Mouse (Mus musculus): ENCODE measurements at regions not wholly inside any gene's neighbourhood (a gene's known extent, or its start where the extent isn't known, plus 50 kb on each side); places are given as distances from the start of the nearest gene placed in this dataset.

DNA sequence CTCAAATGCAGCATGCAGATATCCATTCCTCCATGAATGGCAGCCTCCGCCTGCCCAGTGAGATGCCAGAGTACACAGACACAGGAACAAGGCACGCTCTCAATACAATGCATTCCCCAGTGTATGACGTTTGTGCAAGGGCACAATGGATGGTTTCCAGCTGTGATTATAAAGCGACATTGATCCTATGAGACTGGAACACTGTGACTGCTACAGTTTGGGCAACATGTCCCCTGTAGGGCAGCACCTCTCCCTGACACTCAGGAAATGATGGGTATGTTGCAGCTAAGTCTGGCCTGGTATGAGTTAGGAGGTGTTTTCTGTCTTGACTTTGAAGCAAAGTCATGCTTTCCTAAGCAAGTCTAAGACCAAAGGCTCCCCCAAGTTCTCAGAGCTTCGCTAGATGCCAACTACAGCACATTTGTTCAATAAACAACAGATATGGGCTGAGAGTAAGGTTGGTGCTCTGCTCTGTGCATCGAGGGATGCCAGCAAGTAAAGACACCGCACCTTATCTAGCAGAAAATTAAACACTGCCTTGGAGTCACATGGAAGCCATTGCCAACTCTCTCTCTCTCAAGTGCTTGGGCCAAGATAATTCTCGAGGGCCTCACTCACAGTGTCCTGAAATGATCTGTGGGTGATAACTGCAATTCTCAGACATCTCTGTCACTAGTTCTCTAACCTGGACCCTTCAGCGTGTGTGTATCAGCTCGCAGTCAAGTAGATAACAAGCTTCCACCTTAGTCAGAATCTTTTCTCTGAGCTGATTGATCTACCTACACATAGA, 124.1 kb upstream of the Thbs1 start:
- DNase-seq = no peak

DNA sequence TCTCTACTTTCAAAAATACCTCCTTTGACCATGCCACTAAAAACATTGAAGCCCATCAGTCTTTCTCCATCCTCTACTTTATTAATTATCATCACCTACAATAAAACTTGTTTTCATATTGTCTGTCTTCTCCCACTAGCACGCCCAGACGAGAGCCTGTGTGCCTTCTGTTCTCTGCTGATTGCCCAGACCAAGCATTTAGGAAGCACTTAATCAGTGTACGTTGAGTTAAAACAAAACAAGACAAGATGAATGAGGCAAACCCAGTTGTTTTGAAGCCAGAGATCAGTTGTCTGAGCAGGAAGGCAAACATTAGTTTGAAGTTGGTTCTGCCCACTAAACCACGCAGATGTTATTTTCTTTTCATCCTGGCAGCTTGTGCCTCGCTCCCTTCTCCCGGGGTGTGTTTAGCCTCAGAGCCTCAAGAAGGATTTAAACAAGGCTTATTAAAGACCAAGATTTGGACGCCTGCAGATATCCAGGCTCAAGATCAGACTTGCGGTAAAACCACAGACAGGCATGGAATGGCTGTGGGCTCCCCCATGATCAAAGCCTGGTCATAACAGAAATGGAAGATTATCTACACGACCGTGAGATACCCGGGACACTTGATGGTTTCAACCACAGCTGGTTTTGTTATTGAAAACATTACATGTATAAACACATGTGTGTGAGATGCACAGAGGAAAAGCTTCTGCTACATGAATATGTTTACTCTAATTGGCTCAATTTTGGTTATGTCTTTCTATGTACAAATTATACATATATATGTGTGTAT, 123.1 kb upstream of the Thbs1 start:
- no peak for DNase-seq

DNA sequence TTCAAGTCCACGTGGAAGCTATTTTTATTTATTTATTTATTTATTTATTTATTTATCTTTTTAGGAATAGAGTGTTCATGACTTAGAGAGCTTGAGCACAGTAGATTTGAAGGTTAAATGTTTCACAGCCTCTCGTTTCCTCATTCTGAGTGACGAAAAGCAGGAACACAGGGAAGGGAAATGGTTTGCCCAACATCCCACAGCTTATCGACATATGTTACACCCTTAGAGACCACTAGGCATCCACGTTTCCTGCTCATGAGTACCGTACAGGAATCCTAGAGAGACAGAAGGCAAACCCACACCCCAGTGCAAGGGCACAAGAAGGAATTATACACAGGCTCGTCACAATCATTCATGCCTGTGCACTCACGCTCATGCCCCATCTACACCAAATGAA, 122.5 kb upstream of the Thbs1 start:
- no peak for DNase-seq

DNA sequence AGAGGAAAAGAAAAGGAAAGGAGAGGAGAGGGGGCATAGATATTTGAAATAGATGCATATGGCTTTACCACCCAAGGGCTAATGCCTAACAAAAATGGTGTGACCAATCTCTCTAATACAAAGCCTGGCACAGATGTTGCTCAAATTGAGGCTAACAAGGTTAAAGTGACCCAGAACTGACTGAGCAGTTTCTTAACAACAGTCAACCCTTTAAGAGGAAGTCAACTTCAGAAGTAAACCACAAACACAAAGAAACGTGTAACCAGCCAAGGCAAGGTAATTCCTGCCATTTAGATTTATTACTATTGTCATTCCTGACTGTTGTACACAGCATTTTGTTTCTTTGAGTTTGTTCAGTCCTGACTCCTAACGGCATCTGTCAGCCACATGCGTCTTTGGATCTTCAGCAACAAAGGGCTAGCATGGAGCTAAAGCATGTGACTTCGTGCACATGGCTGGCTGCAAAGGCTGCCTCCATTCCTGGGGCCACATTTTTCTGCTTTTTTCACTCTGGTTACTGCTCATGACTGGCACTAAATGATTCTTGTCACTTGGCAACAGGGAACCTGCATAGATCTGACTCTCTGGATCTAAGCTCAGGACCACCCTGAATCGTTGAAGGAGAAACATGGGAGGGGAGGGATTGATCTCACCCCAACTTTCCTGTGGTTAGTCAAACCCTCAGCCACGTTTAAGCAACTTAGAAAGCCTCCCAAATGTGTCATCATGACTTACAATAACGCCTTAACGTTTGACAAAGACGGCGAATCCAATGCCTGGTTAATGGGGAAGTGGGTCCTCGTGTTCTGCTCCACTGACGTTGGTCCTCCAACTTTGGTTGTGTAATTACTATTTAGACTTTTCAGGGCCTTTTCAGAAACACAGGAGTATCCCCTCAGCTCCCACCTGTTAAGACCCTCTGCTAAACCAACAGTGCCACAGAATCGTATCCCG, 115.3 kb upstream of the Thbs1 start:
- no peak for DNase-seq

DNA sequence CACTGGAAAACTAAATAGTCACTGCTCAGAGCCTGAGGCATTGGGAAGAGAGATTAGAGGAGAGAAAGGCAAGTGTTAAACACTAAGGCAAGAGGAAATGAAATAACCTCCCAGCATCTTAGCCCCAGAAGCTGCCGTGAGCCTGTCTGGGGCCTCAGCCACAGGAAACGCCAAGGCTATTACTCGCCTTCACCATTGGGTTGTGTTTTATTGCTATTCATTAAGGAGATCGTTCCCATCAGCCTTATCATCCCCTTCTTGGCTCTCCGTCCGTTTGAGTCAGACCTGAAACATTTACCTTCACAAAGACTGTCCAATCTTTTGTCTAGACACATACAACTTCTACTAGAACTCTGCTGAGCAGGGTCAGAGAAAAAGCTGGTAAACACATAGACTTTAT, 112.0 kb upstream of the Thbs1 start:
- DNase-seq = no peak

DNA sequence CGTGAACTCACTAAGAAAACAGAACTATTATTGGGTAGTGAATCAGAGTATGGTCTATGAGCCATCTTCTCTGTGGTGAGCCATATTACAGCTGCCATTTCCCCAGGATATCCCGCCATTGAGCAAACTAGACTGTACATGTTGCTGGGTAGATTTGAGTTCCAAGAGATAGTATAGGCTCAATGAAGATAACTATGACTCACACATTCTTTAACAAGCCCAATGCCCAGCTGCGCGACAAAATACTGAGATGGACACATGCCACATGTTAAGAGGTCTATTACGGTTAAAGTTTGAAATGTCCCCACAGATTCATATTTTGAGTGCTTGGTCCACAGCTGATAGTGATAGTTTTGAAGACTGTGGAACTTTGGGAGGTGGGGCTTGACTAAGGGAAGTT, 107.5 kb upstream of the Thbs1 start:
- DNase-seq = no peak

DNA sequence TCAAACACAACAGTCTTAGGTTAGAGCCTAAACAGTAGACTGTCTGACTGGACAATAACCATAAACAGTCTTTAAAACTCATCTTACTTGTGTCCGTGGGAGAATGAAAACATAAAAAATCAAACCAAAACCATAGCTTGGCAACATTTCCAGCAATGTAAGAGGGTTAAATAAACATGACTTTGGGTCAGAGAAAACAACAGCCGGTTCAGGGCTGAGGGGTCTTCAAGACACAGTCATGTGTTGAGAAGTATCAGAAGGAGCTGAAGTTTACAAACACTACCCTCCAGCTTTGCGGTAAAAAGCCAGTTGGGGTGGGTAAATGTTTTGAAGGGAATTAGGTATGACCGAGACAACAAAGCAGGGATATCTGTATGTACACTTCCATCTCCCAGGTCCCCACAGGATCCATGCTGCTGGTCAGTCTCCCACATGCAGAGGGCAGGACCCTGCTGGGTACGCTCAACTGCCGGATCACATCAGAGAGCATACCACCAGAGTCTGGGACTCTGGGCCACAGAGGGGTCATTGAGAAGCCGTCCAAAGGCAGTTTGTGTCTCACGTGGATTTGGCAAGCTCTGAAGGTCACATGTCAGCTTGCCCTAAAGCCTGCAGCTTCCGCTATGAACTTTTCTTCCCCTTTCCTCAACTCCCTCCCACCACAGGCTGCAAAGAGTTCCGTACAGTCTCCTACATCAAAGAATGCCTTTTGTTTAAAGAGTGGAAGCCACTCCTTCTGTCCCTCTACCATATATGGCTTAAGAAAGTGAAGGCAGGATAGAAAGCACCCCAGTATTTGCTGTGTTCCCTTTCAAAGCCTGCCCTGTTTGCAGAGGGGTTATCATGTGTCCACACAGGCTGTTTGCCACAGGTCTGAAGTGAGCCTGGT, 103.9 kb upstream of the Thbs1 start:
- no peak for DNase-seq

DNA sequence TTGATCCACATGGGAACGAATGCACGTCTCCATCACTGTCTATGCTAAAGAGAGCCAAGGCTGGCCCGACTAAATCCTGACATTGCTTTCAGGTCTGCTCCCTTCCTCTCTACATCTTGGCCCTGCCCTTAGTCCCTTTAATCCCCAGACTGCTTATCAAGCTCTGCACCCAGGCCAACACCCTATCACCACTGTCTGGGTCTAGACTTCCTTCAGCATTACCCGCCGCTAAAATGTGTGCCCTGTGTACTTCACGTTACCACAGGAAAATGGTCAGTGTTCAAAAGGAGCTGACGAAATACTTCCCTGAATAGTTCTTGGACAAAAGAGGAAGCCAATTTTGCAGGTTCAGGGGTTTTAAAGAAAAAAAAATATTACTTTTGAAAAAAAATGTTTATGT, 100.0 kb upstream of the Thbs1 start:
- DNase-seq = no peak

DNA sequence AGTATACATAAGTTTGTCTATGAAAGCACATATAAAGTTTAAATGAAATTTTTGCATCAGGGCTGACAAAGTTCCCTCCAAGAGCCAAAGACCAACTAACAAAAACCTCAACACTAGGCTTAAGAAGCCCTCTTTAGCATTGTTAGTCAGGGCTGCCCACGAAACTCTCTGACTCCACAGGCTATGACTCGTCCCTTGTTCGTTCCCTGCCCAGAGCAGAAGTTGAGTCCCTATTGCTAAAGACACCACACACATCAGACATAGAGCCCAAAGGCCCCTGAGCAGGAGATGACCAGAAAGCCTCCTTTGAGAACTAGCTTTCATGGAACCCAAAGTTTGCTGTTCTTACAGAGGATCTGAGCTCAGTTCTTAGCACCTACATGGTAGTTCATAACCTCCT, 99.5 kb upstream of the Thbs1 start:
- no peak for DNase-seq

DNA sequence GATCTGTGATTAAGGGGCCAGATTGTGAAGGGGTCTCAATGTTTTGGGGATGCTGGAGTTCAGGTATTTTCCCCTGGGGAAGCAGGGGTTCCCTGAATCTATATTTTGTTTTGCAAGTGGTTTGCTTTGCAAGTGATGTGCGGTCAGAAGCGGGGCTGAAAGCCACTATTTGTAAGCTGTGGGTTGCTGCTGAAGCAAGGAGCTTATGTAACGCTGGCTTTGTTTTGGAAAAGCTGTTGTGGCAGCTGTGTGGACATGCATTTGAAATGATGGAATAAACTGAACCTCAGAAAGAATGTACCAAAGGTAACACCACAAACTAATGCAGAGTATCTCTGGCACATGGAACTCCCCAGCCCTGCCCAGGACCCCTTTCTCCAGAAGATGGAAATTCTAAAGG, 98.5 kb upstream of the Thbs1 start:
- DNase-seq = no peak

DNA sequence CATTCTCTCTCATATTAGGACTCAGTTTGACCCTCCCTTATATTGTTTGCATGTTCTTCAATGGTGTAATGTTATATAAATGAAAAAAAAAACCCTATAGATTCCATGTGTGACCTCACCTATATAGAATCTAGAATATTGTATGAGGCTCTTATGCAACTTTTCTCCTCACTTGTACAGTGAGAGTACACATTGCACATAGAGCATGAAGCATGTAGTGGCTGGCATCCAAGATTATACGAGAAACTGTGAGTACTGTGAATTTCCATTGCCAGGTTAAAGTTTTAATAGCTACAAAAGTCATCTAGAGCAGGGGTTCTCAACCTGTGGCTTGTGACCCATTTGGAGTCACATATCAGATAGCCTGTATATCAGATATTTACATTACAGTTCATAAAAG, 96.5 kb upstream of the Thbs1 start:
- DNase-seq = no peak

DNA sequence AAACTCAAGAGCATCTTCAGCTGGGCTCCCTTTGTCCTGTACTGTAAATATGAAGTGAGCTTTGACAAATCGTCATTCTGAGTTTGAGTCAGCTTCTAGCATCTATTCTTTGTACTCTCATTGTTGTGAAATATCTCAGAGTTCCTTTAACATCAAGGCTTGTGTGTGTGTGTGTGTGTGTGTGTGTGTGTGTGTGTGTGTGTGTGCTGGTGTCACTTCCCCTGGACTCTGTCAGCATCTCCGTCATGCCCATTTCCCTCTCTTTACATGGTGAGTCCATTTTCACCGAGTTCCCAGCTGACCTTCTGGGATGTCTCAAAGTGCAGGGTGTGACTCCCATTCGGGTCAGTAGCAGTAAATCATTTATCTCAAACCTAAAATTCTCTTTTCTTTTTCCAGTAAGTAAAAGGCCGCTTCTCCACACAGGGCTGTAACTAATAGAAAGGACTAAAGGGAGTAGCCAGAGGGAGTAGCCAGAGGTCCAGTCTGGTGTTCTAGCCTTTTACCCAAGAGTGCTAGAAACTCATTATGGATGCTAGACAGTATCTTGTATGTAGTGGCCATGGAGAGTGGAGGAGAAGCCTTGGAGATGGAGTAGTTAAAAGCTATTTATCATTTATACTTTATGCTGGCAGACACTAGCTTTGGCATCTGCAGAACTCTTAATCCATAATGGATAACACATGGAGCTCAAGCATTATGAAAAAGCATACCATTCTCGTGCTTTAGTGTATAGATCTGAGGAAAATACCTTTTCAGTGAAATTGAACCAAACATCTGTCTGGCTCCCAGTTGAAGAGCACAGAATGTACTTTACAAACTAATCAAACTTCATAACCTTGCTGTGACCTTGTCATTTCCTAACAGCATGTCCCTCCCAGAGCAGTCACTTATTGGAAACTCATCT, 85.6 kb upstream of the Thbs1 start:
- no peak for DNase-seq

DNA sequence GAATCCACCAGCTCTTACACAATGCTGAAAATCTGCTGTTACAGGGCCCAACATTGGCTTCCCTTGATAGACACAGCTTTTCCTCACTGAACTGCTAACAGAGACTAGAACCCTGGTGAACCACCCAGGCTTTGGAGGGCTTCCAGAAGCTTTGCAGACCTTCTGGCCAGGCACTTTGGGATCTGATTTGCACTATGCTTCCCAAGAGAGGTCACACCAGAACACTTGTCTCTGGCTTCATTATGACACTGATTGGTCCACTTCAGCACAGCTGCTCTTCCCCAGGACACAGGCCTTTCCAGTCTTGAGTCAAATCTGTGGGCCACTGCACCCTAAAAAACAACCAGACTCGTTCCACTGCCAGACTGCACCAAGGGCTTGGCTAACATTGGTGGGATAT, 82.8 kb upstream of the Thbs1 start:
- no peak for DNase-seq

DNA sequence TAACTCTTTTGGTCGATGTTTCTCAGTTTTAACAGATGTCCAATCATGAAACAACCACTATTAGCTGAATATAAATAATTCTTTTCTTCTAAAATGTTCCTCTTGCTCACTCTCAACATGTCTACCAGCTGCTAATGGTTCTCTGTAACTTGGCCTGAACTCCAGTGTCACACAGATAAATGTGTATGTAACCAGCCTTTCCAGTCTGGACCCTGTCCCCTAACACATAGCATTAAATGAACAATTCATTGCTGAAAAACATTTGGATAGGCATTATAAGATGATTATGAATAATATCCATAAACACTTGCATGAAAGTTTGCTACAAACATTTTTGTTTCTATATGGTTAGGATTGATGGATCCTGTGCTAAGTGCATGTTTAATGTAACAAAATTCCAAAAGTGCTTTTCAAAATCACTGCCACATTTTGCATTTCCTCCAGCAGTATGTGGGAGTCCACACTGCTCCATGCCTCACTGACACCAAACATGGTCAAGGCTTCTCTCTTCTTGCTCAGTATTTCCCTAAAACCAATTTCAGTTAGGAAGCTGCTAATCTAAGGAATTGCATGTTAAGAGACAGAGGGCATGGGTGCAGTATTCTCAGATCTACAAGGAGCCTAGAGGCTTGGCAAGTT, 82.1 kb upstream of the Thbs1 start:
- DNase-seq = no peak

DNA sequence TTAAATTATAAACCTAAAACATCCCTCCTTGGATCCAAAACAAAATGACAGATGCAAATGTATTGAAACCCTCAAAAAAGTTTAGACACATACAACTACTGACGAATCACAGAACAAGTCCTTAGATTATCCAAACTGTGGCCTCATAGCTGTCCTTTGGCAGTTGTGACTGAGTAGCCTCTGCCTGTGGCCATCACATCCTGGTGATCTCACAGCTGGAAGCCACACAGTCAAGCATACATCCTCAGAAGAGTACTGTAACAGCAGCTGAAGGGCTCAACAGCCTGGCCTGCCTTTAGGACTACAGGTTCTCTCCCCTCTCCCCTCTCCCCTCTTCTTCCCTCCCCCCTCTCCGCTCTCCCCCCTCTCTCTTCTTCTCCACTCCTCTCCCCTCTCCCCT, 80.0 kb upstream of the Thbs1 start:
- DNase-seq = no peak

DNA sequence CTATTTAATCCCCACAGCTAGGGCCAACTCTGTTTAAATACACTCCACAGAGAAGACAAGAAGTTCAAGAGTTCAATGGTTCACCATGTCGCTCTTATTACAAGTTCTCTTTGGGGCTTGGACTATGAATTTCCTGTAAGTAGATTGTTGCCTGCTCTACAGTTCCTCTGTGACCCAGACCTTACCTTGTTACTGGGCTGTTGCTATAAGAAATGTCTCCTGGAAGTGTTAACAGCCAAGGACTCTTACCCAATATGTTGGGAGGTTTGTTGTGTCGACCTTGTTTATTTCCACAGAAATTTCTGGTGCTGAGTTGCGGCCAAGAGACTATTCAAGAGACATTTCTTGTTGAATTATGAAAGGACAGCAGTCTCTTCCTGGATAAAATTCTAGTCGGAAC, 78.3 kb upstream of the Thbs1 start:
- no peak for DNase-seq

DNA sequence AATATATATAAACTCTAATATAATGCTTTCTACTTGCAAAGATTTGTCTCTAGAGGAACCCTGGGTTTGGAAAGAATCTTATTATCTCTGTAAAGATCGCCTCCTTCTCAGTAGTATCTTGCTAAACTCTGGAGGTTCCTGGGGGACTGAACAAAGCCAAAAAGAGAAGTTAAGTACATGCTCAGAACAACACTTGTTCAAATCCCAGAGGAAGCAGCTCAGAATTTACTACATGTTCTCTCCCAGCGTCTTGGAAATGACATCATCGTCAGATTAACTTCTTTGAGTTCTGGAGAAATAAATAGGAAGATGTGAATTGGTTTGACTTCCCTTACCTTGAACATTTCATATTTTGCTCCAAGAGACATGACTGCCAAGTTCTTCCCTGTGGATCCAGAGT, 77.7 kb upstream of the Thbs1 start:
- DNase-seq = no peak

DNA sequence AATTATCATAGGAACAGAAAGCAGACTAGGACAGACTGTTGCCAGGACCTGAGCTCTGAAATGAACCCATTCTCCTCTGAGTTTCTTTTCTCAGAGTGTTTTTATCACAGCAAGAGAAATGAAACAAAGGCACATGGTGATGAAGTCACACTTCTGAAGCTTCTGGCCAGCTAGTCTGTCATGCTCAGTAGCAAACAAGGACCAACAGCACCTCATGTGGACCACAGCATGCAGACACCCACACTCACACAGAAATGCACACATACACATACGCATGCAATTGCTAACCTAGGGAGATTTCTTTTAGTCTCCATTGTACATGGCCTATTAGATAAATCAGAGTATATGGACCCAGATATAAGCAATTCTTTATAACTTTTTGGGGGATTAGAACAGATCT, 76.3 kb upstream of the Thbs1 start:
- no peak for DNase-seq

DNA sequence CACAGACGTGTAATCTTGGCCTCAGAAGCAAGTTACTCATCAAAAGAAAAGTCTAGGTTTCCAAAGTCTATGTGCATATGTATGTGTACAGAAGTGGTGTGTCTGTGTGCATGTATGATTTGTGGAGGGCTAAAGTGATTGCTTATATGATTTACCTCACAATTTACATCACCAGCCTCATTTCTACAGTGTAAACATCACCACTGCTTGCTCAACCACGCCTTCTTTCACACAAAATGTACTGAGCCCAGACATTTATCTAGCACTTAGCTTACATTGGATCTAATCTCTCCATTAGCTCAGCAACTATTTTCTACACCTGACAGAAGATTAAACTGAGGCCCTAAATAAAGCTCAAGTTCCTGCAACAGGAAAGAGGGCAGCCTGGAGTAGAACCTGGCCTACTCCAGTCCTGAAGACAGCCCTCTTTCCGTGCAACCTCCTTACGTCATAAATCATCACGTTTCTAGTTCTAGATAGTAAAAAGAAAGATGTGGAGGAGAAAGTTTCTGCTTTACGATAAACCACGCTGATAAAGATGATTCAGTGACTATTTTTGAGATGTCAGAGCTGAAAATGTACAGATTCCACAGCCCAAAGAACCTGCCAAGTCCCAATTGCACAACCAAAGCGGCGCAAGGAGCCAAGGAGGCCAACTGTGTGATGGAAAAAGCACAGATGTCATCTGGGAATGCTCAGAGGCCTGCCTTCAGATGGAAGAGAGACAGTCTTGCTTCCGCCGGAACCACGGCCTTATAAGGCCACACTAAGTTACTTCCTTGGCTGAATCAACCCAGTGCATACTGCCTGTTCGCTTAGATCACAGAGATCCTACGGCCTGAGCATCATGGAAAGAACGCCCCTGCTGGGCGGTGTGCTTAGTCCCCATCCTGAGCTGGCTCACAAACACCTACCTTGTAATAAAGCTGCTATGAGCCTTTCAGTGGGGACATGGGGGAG, 72.5 kb upstream of the Thbs1 start:
- no peak for DNase-seq

DNA sequence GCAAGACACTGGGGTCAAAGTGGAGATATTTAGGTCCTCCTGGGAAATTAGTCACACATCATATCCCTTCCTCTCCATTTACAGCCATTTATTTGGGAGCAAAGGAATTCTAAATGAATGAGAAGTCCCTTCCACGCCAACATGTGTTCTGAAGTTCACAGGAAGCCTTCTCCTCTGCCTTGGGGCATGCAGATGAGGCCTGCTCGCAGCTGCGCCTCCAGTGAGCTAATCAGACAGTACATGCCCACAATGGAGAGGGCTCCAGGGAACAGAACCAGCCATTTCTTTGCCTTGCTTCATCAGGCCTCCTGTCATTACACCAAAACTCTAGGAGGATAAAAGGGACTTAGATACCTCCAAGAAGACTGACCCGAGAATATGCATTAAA, 71.9 kb upstream of the Thbs1 start:
- no peak for DNase-seq
